Mouse (Mus musculus) R1 (cell line): ENCODE measurements around the gene Crhbp.

Source experiments
- DNase-seq: peaks from one replicate; pipeline ENCODE4 v3.0.0-alpha.2; 2018; ENCODE audit warnings: low read depth, low spot score

Gene Crhbp

DNA sequence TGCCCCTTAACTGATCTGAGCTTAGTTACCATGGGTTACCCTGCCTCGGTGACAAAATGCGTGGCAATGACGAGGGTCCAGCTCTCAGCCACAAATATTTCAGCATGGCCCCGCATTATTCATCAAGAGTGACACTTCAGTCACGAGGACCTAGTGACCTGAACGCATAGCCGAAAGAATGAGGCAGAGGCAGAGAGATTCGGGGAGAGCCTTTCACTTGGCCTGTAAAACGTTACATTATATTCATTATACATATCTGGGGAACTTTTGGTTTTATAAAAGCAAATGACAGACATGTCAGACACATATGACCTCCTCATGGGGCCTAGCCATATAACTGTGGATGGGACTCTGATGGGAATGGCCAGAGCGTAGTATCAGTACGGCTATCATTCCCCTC is at the start of gene Crhbp:
Crhbp (minus strand) TSS at position 101 of the 400 bp plus-strand sequence.
- DNase-seq: no peak

DNA sequence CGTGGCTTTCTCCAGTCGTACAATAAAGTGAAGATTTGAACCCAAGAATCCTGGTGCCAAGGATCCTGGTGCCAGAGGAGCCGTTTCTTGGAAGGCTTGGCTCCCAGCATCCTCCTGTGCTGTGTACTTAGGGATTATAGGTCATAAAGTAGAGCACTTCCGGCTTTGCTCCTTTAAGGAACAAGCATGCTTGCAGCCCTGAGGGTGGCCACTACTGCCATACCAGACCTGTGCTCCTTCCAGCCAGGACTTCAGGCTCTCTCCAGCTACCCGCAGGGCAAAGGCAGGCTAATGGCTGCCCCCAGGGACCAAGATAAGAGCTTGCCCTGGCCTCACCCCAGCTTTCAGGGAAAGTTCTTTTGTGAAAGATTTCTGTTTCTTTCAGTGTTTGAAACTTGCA is 48.6 kb upstream of the Crhbp start:
- no peak for DNase-seq

DNA sequence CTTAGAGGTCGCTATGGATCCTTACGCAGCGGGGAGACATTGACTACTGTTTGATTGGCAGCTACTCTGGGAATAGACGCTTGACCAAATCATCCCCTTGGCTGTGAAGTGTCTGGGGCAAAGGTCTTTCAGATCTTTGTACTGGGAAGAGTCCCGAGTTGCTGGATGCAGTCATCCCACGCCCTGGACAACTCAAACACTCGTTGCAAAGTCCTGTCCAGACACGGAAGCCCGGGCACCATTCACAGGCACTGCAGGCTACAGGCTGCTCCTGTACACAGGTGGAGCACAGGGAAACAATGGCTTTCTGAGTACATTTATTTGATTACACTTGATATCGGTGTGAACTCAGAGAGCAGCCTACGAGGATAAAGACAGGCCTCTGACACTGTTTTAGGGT is 46.6 kb upstream of the Crhbp start:
- DNase-seq: no peak

DNA sequence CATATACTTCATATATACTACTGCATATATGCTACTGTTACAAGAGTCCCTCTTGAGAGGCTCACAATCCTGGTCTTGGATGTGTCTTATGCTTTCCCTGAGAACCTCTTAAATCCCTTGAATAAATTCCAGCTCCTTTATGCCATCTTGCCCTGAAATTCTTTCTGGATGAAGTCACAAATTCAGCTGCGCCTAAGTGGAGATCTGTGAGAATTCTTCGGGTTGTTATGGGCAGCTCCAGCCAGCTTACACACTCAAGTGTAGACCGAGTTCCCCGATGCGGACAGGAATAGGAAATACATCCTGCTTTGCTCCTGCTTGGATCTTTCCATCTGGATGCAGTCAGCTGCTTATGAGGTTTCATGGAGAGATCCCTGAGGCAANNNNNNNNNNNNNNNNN is 39.9 kb upstream of the Crhbp start:
- peak; percentile 58 for DNase-seq

DNA sequence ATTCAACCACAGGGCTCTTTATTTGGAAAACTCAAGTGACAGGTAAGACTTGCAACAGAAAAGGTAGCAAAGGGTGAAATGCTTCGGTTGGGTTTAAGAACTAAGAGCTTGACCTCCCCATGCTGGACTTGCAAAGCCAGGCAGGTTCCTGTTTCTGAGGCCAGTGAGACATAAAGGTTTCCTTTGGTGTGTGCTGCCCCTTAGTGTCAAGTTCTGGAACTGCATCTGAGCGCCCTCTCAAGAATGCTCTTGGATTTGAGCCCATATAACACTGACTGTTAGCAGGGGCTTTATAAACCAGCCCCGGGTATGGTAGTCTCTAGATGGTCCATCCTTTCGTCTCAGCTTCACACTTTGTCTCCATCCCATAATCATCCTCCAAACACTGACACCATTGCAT is 36.7 kb upstream of the Crhbp start:
- DNase-seq: peak; percentile 79

DNA sequence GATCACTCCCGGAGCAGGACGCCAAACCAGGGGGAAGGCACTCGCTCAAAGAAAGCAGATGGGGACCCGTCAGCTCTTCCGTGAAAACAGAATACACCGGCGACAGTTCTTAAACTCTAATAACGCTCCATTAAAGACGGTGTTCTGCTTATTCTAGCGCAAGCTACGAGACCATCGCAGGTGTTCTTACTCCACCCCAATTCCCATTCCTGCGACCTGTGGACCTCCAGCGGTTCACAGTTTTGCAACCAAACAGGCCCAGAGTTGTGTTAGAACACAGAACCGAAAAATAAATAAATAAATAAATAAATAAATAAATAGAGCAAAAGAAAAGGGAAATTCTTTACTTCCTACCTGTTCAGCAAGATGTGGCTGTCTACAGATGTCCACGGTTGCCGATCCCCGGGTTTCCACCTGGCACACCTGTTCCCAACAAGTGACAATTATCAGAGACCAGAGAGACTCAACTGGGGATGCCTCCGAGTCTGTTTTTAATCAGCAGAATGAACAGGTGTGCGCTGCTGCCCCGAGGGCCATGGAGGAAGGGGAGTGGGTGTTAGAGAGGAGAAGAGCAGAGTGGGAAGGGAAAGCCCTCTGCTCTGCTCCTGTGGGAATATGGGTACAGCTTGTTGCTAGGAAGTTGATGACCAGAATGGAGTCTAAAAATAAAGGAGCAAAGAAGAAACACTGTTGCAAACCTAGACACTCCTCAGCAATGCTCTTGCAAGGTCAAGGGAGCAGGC is 34.1 kb upstream of the Crhbp start, which contains the start of gene S100z:
S100z (minus strand) TSS at position 51 of the 743 bp plus-strand sequence.
- no peak for DNase-seq

DNA sequence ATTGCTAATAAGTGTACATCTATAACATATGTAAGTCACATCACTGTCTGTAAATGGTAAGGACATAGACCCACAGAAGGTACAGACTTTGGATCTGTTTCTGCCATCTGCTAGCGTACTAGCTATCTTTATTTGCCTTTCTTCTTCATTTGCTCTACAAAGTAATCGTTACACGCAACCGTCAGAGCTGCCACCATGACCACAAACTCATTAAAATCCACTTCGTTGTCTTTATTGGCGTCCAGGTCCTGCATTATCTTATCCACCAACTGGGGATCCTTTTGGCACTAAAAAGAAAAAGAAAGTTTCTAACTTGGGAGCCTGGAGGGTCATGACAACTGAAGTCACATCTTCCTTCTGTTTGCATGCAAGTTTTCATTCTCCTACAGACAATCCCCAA is 32.4 kb upstream of the Crhbp start:
- DNase-seq: no peak

DNA sequence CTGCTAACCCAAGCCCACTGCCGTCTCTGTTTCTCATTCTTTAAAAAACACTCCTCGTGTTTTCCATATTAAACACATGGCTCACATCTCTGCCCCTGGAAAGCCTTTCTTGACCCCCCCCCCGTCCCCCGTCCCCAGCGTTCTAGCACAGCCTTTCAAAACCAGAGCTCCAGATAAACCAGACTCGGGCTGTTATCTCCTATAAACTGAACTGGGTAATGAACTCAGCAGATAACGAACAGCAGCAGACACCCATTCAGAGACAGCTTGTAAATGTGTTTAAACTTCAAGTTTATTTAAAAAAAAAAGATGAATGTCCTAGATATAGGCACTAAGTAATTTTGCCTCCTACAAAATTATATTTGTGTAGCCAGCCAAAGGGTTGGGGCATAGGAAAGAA is 30.4 kb upstream of the Crhbp start:
- DNase-seq: no peak

DNA sequence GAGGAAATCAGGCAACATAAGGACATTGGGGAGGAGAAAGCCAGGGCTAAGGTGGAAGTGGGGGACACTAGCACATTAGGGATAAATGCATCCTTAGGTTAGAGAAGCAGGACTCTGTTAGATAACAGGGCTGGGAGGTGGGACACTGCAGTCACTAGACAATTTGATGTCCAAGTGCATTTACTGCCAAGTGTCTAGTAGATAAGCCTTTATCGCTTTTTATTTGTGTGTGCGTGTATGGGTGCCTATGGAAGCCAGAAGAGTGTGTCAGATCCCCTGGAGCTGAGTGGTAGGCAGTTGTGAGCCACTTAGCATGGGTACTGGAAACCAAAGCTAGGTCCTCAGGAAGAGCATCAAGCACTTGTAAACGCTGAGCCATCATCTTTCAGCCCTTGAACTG is 29.6 kb upstream of the Crhbp start:
- no peak for DNase-seq

DNA sequence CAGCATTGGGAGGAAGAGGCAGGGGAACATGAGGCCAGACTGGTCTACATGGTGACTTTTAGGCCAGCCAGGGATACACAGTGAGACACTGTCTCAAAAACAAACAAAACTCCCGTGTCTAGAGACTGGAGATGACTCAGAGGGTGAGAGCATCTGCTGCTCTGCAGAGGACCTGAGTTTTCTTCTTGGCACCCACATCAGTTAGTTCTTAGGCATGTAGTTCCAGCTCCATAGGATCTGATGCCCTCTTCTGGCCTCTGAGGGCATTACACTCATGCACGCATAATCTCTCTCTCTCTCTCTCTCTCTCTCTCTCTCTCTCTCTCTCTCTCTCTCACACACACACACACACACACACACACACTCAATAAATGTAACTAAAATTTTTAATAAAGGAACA is 26.2 kb upstream of the Crhbp start:
- DNase-seq: peak; percentile 60

DNA sequence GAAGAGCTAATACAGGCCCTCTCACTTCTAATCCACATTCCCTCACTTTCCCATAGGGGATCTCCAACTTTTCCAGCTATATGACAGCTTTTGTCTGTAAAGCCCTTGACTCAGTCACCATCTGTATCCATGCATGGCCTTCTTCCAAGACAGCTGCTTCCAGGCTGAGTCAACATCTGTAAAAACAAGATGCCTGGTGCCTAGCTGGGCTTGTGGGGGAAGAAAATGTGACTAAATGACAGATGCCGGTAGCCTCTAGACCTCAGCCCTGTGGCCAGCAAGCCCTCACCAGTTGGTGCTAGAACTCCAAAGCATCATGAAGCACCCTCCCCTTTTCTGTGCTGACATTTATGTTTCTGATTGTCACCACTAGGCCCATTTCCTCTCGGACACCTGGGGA is 6.8 kb upstream of the Crhbp start:
- DNase-seq: no peak

DNA sequence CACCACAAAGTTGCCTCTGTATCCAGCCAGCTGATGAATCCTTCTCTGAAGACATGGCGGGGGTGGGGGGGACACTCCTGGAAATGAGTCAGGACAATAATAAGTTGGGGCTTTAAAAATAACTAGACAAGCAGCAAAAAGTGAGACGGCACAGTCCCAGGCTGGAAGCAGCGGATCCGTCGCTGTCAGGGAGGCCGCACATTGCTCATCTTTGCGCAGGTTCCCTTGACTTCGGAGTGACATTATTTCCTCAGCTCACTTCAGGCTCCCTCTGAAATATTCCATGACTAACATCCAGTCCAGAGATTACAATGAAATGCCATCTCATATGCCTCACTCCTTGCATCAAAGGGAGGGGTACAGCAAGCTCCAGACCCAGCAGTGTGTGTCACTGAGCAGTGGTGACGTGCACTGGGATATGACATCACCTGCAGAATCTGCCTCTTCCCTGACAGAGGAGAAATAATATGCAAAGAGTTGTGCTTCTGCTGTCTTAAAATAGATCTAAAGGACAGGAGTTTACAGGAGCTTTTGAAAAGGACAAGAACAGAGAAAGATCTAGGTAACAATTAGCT is 6.0 kb upstream of the Crhbp start:
- no peak for DNase-seq

DNA sequence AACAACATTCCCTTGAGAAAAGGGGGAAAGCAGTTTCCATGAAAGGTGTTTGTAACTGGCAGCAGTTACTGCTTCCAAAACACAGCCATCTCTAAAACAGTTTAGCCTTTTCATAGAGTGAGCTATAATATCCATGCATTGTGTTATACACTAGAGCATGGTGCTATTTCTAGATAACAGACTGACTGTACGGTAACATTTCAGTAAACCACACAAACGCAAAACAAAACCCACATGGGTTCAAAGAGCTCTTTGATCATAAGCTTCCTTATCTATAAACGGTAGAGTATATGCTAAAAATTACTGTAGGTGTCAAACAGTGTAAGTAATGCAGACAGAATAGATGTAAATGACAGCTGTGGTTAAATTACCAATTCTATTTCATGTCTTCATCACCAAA is 5.0 kb upstream of the Crhbp start:
- DNase-seq: no peak

DNA sequence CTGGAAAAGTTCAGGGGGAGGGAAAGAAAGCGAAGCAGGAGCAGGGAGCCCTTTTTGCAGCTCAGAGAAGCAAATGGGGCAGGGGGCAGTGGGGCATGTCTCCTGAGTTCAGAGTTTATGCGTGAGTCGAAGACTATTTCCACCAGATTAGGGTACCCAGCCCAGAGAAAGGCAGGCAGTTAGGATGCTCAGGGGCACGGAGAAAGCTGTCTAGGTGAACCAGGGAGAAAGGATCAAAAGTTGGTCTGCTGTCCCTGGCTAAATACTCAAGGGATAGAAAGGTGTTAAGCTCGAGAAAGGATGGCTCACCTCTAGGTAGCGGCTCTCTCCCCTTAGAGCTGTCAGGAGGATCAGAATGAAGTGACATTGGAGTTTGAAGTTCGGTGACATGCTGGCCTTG is 433 bp downstream of the Crhbp start:
- DNase-seq: no peak

DNA sequence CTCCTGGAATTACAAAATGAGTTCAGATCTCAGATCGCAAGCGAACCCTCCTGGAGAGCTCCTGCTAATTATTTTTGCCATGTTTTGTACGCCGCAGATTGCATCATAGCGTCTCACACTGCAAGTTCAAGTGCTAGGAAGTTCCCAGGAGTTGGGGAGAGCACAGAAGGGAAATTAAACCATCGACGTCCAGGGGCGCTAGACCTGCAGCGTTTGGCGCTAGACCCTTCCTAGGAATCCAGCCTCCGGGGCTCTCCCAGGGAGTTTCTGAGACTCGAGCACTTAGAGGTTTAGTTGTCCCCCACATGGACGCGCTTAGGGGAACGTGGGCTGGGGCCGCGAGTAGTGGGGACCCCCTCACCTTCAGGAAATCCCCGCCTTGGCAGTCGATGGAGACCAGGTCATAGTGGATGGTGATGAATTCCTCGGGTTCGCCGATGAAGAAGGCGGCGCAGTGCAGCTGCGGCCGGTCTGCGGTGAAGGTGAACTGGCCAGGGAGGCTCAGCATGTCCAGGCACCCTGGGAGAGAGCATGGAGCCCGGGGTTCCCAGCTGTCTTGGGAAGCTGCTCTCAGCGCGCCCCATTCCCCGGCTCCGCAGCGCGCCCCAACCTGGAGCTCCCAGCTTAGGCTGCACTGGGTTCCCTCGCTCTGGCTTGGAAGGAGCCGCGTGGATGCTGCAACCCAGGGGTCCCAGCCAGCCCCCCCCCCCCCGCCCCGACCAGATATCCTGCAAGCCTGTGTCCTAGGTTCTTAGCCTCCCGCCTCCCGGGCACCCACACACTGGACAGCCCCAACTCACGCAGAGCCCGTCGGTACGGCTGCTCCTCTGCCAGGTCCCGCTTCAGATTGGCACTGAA is 1.1 kb downstream of the Crhbp start:
- DNase-seq: peak; percentile 68

DNA sequence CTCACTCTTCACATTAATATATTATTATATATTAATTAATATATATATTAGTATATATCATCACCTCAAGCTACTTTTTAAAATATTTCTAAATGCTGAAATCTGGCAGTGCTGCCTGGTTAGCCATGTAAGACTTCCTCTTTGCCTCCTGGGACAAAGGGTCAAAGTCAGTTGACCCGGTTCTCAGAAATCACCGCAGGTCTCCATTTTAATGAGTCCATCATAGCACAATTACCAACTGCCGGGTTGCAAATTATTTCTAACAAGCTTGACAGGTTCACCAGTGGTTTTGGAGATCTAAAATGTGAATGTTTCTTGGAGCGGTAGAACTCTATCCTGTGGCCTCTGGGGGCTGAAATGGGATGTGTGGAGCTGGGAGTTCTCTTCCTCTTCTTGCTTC is 1.8 kb downstream of the Crhbp start:
- no peak for DNase-seq

DNA sequence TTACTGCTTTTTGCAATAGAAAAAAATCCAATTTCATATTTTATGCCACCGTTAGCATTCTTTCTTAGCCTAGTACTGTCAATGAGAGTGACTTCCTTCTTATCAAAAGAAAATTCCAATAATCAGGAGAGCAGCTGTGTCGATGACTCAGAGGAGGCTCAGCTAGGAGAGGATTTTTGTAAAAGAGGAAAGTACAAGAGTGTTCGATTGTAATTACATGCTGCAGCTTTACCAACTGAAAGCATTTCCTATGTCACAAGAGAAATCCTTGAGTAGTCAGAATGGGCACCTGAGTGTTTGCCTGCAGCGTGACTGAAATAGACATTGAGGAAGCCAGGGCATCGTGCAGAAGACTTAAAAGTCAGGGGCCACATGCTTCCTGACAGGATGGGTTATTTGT is 5.2 kb downstream of the Crhbp start:
- no peak for DNase-seq

DNA sequence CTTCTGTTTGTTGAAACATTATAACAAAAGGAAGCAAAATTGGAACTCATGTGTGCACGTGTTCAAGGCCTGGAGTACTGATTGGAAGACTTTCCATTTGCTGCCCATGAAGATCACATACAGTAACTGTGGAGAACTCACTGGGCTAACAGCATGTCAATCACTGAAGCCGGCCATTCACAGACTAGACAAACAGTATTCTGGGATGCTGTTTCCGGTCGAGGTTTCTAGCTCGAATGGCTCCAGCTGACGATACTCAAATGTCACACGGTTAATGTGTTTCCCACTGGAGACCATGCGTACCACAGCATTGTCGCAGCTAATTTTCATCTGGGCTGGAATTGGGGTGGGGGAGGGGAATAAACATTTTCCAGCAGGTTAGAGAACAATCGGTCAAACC is 13.0 kb downstream of the Crhbp start:
- DNase-seq: peak; percentile 25

DNA sequence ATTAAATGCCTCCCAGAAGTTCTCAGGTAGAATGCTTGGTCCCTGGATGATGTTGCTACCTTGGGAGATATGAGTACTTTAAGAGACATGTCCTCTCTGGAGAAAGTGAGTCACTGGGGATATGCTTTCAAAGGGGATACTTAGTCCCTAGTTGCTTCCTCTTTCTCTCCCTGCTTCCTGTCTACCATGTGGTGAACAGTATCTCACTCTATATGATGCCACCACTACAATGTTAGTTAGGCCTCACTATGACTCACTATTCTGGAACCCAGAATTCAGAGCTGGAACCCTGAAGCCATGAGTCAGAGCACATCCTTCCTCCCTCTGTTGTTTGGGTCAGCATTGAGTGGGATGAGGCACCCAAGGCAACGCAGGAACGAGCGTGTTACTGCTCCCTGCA is 17.2 kb downstream of the Crhbp start:
- no peak for DNase-seq

DNA sequence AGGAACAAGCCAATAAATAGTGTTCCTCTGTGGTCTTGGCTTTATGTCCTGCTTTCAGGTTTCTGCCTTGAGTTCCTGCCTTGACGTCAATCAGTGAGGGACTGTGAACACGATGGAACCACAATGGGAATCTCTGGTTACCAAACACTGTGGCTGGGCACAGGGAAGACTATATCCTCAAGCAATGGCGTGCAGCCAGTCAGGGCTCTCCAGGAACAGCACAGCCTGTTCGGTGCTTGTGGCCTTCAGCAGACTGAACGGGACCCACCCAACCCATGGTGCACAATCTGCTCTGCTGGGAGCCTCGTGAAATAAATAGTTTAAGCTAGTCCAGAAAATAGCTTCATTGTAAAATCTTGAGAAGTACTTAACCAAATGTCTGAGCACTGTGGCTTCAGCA is 18.3 kb downstream of the Crhbp start:
- no peak for DNase-seq

DNA sequence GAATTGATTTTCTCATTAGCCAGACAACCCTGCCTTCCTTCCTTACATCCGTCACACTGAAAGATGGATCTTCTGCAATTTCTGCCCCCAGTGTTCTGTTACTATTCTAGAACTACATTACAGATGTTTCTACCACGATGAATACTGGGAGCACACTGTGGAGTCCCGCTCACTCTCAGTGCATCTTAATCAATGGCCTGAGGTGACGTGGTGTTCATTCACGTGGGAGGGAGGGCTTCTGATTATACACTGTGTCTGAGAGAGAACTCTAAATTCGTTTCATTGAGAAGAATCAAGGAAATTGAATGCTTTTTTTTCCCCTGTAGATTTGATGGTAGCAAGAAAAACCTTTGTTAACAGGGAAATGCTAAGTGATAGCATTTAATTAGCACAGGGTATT is 19.2 kb downstream of the Crhbp start:
- no peak for DNase-seq

DNA sequence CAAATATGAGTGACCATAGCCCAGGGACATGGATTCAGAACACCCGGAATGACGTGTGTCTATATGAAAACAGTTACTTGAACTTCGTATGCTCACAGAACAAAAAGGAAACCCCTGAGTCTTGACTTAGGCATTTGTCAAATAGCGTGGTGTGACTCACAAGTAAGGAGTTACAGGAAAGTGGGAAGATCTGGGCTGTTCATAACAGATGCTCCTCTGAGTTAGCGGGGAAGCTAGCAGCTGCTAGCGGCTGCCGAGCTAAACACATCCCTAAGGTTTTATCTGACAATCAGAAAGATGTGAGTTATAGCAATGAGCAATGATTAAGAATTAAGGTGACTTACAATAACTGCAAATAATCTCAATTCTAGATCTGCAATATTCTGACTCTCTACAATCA is 19.8 kb downstream of the Crhbp start:
- DNase-seq: no peak
